Mouse (Mus musculus) hindbrain, embryonic 15.5 days (tissue): ENCODE data around the gene Plekhh3. TPM values are rescaled to one million over a fixed set of nuclear protein-coding genes. Genes with fewer than 3 reads are reported as not detected.

Experiments
- ATAC-seq: fragments of 200-750 bp; cut with Nextera tagmentation; 2 replicates; pipeline ENCODE4 v1.8.0; 2017; ENCODE audit warnings: low read depth, moderate number of reproducible peaks, moderate TSS enrichment; ENCODE audit not compliant: low FRiP score
- H3K27ac ChIP-seq: fragments of 300-500 bp; sonication (generic); replicated peaks from 2 replicates; pipeline ENCODE4 v1.5.1; 2015; ENCODE audit warnings: mild to moderate bottlenecking, inconsistent platforms
- H3K27me3 ChIP-seq: fragments of 300-500 bp; sonication (generic); 2 replicates; pipeline ENCODE4 v1.6.1; 2015; ENCODE audit warnings: control low read depth, inconsistent platforms
- H3K36me3 ChIP-seq: fragments of 300-500 bp; sonication (generic); 2 replicates; pipeline ENCODE4 v1.6.1; 2015; ENCODE audit warnings: control low read depth, inconsistent platforms
- H3K4me1 ChIP-seq: fragments of 300-500 bp; sonication (generic); replicated peaks from 2 replicates; pipeline ENCODE4 v1.6.1; 2015; ENCODE audit warnings: control low read depth, inconsistent platforms
- H3K4me2 ChIP-seq: fragments of 300-500 bp; sonication (generic); 2 replicates; pipeline ENCODE4 v1.6.1; 2015; ENCODE audit warnings: moderate library complexity, mild to moderate bottlenecking, inconsistent platforms
- H3K4me3 ChIP-seq: fragments of 300-500 bp; sonication (generic); 2 replicates; pipeline ENCODE4 v1.5.1; 2015; ENCODE audit warnings: mild to moderate bottlenecking, inconsistent platforms
- H3K9ac ChIP-seq: fragments of 300-500 bp; sonication (generic); 2 replicates; pipeline ENCODE4 v1.6.1; 2015; ENCODE audit warnings: inconsistent platforms
- H3K9me3 ChIP-seq: fragments of 300-500 bp; sonication (generic); 2 replicates; pipeline ENCODE4 v1.6.1; 2016; ENCODE audit warnings: control low read depth, inconsistent platforms
- WGBS: fragments of 180-500 bp; shearing (Covaris S2); methylation state at CpG from one replicate; pipeline ENCODE4 v1.1.7; 2015; 5-methylcytosine and 5-hydroxymethylcytosine counted together
- polyA plus RNA-seq: library from polyadenylated mRNA; unstranded; fragments of >200 nt; fragmentation: Nextera tagmentation; extraction: Ambion mirVana; gene quantifications from 2 replicates; pipeline ENCODE4 v1.2.1, GENCODE M21; 2015

The Plekhh3 gene
- polyA plus RNA-seq, 1 experiment from 2014 or later: 11.8 TPM

DNA sequence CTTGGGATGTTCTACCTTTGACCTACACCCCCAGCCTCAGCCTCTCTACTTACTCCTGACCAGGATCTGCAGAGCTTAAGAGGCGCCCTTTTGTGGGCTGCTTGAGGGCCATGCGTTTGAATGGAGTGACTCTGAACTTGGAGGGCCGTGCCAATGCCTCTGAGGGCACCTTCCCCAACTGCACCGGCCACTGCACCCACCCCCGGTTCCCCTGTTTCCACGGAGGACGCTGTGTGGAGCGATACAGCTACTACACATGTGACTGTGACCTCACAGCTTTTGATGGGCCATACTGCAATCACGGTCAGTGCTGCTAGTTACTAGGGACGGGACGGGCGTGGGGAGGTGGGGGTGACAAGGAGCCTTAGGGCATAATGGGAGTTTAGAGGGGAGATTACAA lies 13.8 kb upstream of the Plekhh3 start:
- WGBS: 90% methylated on average over 12 of the region's 12 CpGs
- peaks cover 10% of the 10 kb centered on the region for H3K4me1 ChIP-seq
- peaks cover 5% of the 10 kb centered on the region; the same call in 1 of the 2 replicates for H3K36me3 ChIP-seq
- H3K9me3 ChIP-seq: no peaks in the 10 kb centered on the region
- H3K4me2 ChIP-seq: no peak overlapping the region
- no peaks in the 10 kb centered on the region; the same call in none of the 2 replicates for H3K27me3 ChIP-seq
- ATAC-seq: no peak
- H3K4me3 ChIP-seq: no peak overlapping the region
- no peak overlapping the region for H3K9ac ChIP-seq
- no peak overlapping the region for H3K27ac ChIP-seq

DNA sequence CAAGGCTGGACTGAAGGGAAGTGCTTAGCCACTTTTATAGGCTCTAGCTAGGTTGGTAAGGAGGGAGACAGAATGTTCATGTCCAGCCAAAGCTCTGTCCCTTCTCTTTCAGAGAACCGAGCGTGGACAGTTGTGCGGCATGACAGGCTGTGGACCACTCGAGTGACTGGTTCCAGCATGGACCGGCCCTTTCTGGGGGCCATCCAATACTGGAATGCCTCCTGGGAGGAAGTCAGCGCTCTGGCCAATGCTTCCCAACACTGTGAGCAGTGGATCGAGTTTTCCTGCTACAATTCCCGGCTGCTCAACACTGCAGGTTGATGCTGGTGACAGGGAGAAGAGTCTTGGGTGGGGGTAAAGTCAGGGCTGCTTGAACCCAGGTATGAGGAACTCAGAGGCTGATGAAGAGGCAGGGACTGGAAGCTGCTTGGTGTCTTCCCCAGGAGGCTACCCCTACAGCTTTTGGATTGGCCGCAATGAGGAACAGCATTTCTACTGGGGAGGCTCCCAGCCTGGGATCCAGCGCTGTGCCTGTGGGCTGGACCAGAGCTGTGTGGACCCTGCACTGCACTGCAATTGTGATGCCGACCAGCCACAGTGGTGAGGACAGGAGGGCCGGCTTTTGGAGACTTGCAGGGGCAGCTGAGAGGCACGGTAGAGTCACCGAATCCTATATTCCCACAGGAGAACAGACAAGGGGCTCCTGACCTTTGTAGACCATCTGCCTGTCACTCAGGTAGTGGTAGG lies 11.8 kb upstream of the Plekhh3 start:
- Histone ChIP-seq H3K36me3 (peaks cover 5% of the 10 kb centered on the region; the same call in 1 of the 2 replicates), H3K4me1 (peaks cover 8% of the 10 kb centered on the region), H3K4me3 (no peak overlapping the region), H3K4me2 (no peak overlapping the region), H3K27me3 (peaks cover 8% of the 10 kb centered on the region), H3K9ac (no peak overlapping the region), H3K27ac (no peak overlapping the region), H3K9me3 (no peaks in the 10 kb centered on the region)
- WGBS: 72% methylated on average over 14 of the region's 14 CpGs
- ATAC-seq: no peak

DNA sequence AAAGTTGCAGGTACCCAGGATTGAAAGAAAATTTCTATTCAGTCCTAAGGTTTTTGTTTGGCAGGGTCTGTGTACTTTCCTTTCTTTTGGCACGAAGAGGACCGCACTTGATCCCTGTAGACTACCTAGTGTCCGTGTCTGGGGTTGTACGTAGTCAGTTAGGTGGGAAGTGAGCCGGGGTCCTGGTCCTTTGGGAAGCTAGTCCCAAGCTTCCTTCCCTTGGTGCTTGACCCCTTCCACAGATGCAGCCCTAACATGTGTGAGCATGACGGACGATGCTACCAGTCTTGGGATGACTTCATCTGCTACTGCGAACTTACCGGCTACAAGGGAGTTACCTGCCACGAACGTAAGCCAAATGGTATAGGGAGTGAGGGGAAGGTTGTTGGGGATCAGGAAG lies 10.8 kb upstream of the Plekhh3 start:
- no peak overlapping the region for H3K9ac ChIP-seq
- WGBS: 92% methylated on average over 11 of the region's 11 CpGs
- peaks cover 18% of the 10 kb centered on the region for H3K4me1 ChIP-seq
- H3K27ac ChIP-seq: no peak overlapping the region
- H3K4me2 ChIP-seq: no peak overlapping the region
- H3K27me3 ChIP-seq: peaks cover 17% of the 10 kb centered on the region
- ATAC-seq: no peak
- no peaks in the 10 kb centered on the region for H3K9me3 ChIP-seq
- H3K4me3 ChIP-seq: no peak overlapping the region
- H3K36me3 ChIP-seq: peaks cover 5% of the 10 kb centered on the region; the same call in 1 of the 2 replicates

DNA sequence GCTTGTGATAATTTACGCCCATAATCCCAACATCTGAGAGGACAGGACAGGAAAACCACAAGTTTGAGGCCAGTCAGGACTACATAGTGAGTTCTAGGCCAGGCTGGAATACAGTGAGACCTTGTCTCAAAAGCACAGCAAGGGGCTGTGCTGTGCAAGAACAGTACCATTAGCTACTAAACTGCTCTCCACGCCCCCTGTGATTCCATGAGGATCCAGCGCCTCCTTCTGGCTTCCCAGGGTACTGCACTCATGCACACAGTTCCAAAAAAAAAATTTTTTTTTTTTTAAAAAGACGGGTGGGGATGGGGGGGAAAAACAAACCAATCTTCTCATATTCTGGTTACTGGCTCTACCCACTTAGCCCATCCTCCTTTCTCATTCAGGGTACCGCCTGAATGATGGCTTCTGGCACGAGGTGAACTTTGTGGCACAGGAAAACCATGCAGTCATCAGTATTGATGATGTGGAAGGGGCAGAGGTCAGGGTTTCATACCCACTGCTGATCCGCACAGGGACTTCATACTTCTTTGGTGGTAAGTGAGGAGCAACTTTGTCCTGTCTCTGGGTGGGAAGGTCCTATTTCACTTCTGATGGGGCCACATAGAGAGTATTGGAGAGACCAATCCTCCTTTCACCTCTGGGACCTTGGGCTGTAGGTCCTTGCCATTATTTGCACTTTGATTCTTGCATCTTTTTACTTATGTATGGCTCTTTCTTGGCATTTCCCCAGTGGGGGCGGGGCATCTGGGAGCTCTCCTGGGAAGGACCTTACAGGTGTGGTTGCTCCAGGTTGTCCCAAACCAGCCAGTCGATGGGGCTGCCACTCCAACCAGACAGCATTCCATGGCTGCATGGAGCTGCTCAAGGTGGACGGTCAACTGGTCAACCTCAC lies 9.9 kb upstream of the Plekhh3 start:
- H3K9ac ChIP-seq: no peak overlapping the region
- WGBS: 41% methylated on average over 10 of the region's 10 CpGs
- peaks cover 17% of the 10 kb centered on the region for H3K27me3 ChIP-seq
- no peaks in the 10 kb centered on the region for H3K9me3 ChIP-seq
- no peak overlapping the region for H3K27ac ChIP-seq
- H3K36me3 ChIP-seq: no peaks in the 10 kb centered on the region; the same call in 1 of the 2 replicates
- ATAC-seq: no peak
- H3K4me1 ChIP-seq: peaks cover 25% of the 10 kb centered on the region
- H3K4me3 ChIP-seq: no peak overlapping the region
- no peak overlapping the region for H3K4me2 ChIP-seq

GRCm38 (mm10) chr11:101180261-101180660 lies 9.1 kb upstream of the Plekhh3 start:
- no peak overlapping the region for H3K4me3 ChIP-seq
- H3K36me3 ChIP-seq: no peaks in the 10 kb centered on the region; the same call in 1 of the 2 replicates
- H3K27ac ChIP-seq: no peak overlapping the region
- H3K4me2 ChIP-seq: no peak overlapping the region
- H3K9me3 ChIP-seq: no peaks in the 10 kb centered on the region
- 66% methylated on average over 17 of the region's 17 CpGs for WGBS
- peaks cover 30% of the 10 kb centered on the region for H3K4me1 ChIP-seq
- no peak overlapping the region for H3K9ac ChIP-seq
- ATAC-seq: no peak
- peaks cover 19% of the 10 kb centered on the region for H3K27me3 ChIP-seq

- 80% methylated on average over 15 of the region's 15 CpGs for WGBS
- Histone ChIP-seq H3K4me1 (peaks cover 39% of the 10 kb centered on the region), H3K4me2 (no peak overlapping the region), H3K27me3 (peaks cover 24% of the 10 kb centered on the region), H3K36me3 (no peaks in the 10 kb centered on the region; the same call in 1 of the 2 replicates), H3K9me3 (no peaks in the 10 kb centered on the region), H3K4me3 (no peak overlapping the region), H3K27ac (no peak overlapping the region), H3K9ac (no peak overlapping the region)
- no peak for ATAC-seq
These were observed 8.2 kb upstream of the Plekhh3 start for GRCm38 (mm10) chr11:101179306-101179705.

- H3K9me3 ChIP-seq: no peaks in the 10 kb centered on the region
- H3K4me2 ChIP-seq: peak overlapping the region; percentile 71
- H3K27me3 ChIP-seq: peaks cover 24% of the 10 kb centered on the region
- no peak overlapping the region for H3K27ac ChIP-seq
- H3K4me1 ChIP-seq: peaks cover 49% of the 10 kb centered on the region
- H3K4me3 ChIP-seq: peak overlapping the region; percentile 54
- no peaks in the 10 kb centered on the region; the same call in 1 of the 2 replicates for H3K36me3 ChIP-seq
- 48% methylated on average over 36 of the region's 36 CpGs for WGBS
- peak overlapping the region; percentile 5; the same call in 1 of the 2 replicates for H3K9ac ChIP-seq
- ATAC-seq: no peak
These were observed 7.2 kb upstream of the Plekhh3 start for GRCm38 (mm10) chr11:101178061-101179058.

DNA sequence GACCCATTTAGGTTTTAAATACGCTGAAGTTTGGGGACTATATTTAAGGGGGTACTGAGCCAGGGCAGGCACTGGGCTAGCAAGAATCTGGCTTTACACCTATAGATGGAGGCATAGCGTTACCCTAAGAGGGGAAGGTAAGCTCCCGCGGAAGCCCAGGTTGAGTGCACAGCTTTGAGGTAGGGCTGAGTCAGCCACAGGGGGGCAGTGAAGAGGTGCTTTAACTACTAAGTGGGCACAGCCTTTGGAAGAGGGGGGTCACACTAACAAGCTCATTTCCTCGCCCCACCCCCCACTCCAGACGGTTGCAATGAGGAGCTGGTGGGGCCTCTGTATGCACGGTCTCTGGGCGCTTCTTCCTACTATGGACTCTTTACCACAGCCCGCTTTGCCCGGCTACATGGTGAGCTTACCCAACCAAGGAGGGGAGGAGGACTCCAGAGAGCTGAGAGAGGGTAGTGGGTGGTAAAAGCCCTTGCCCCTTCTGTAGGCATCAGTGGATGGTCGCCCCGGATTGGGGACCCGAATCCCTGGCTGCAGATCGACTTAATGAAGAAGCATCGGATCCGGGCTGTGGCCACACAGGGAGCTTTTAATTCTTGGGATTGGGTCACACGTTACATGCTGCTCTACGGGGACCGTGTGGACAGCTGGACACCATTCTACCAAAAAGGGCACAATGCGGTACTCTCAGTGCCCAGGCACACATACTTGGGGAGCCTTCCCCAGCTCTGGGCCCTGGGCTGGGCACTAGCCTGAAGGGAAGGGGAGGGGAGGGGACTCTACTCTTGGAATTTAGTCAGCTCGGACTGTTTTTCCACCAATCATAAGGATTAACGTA lies 6.0 kb upstream of the Plekhh3 start:
- no peaks in the 10 kb centered on the region; the same call in 1 of the 2 replicates for H3K36me3 ChIP-seq
- H3K4me1 ChIP-seq: peaks cover 59% of the 10 kb centered on the region
- H3K4me2 ChIP-seq: peak overlapping the region; percentile 71
- WGBS: 20% methylated on average over 22 of the region's 22 CpGs
- H3K9me3 ChIP-seq: no peaks in the 10 kb centered on the region
- peak overlapping the region; percentile 62 for H3K9ac ChIP-seq
- H3K4me3 ChIP-seq: peak overlapping the region; percentile 54
- peaks cover 24% of the 10 kb centered on the region for H3K27me3 ChIP-seq
- H3K27ac ChIP-seq: peak overlapping the region; percentile 85
- ATAC-seq: no peak

DNA sequence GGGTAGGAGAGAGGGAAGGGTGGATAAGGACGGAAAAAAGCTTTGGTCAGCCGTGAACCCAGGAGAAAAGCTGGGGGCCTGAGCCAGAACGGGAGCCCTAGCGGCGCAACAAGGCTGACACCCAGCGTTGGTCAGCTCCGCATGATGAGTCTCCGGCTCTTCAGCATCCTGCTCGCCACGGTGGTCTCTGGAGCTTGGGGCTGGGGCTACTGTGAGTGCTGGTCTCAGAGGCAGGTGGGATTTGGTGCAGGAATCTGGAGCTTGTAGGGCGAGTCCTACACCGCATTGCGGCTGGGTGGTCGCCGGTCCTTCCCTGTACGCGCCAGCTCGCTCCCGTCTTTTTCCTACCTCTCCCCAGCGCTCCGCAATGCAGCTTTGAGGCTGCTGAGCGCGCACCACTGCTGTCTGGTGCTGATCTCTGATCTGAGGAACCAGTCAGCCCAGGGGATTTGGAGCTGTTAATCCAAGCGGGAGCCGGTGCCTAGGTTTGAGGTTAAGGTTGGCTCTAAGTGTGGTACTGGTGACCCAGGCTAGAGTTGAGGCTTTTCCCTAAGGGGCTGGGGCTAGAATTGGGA lies 5.1 kb upstream of the Plekhh3 start:
- H3K27ac ChIP-seq: peak overlapping the region; percentile 85
- H3K4me2 ChIP-seq: peak overlapping the region; percentile 71
- ATAC-seq: peak; percentile 4; the same call in 1 of the 2 replicates
- no peaks in the 10 kb centered on the region for H3K36me3 ChIP-seq
- H3K9me3 ChIP-seq: no peaks in the 10 kb centered on the region
- H3K27me3 ChIP-seq: peaks cover 24% of the 10 kb centered on the region
- H3K4me1 ChIP-seq: peaks cover 66% of the 10 kb centered on the region
- H3K9ac ChIP-seq: peak overlapping the region; percentile 62
- H3K4me3 ChIP-seq: peak overlapping the region; percentile 54
- WGBS: under 1% methylated on average over 25 of the region's 25 CpGs

DNA sequence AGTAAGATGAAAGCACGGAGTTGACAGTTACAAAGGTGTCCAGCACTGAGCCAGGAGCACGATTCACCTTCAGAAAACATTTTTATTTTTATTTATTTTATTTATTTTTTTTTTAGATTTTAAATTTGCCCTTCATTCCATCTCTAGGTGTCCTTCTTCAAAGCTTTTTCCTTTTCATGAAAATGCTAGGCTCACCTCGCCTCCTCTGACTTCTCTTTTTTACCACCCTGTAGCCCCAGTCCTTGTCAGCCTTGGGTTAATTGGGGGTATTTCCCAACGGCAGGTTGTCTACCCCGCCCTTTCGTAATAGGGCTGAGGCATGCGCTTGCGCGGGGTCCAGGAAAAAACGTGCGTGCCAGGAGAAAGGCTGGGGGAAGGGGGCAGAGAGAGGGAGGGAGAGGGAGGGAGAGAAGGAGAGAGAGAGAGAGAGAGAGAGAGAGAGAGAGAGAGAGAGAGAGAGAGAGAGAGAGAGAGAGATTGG lies 4.5 kb upstream of the Plekhh3 start:
- Histone ChIP-seq H3K27ac (peak overlapping the region; percentile 85), H3K4me3 (peak overlapping the region; percentile 54), H3K4me1 (peaks cover 66% of the 10 kb centered on the region), H3K36me3 (no peaks in the 10 kb centered on the region), H3K27me3 (peaks cover 24% of the 10 kb centered on the region), H3K9ac (peak overlapping the region; percentile 62; the same call in 1 of the 2 replicates), H3K9me3 (no peaks in the 10 kb centered on the region), H3K4me2 (peak overlapping the region; percentile 71)
- ATAC-seq: no peak
- WGBS: 9% methylated on average over 11 of the region's 11 CpGs
